Mouse (Mus musculus): Measurements from ENCODE around the gene Otud1. TPM values are rescaled to one million over a fixed set of nuclear protein-coding genes. Genes with fewer than 3 reads are reported as not detected.

Gene Otud1
- 31.3 TPM for polyA plus RNA-seq (2014; fragmentation: Illumina TruSeq; extraction: RNeasy Lipid Tissue Mini Kit (QIAGEN cat#74804); ENCODE audit: low read depth, low replicate concordance)

DNA sequence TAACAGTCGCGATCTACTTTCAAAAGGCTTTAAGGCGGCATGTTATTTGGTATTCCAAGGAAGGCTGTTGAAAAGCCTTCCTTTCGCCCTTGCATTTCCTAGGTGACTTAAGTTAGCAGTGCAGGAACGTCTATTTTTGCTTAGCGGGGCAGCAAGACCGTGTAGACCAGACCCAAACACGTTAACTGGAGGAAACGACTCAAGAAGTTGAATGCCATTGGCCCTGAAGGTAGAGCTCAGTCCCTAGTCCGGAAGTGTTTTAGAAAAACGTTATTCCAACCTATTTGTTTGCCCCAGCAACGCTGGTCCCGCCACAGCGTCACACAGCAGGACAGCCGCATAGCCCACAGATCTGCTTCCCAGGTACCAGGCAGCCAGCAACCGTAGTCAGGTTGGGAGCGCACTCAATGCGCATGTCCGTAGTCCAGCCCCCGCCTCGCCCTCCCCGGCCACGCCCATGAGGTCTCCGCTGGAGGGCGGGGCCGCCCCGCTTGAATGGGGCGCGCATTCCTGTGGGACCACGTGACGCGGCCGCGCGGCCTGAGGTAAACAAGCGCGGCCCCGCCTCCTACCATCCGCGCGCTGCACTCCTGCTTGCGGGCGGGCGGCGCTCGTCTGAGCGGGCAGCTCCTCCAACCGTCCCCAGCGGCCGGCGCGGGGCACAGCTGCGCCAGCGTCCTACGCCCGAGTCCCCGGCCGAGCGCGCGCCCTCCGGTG lies at the start of gene Otud1:
TSS of gene Otud1 (plus strand) at position 595 of the 717 bp plus-strand sequence.

Other genes starting within 250 kb of the Otud1 start
- not detected for gene Ptf1a, start 212.1 kb upstream of the Otud1 start, polyA plus RNA-seq (2014; fragmentation: Illumina TruSeq; extraction: RNeasy Lipid Tissue Mini Kit (QIAGEN cat#74804); ENCODE audit: low read depth, low replicate concordance)
- not detected for gene 4921504E06Rik, start 103.8 kb upstream of the Otud1 start, polyA plus RNA-seq (2014; fragmentation: Illumina TruSeq; extraction: RNeasy Lipid Tissue Mini Kit (QIAGEN cat#74804); ENCODE audit: low read depth, low replicate concordance)